Mouse (Mus musculus): ENCODE measurements around the gene Asb14.

- TF ChIP-seq CTCF (IDR thresholded peaks at IDR 0.05; ENCODE audit: extremely low read depth, insufficient read depth, insufficient read length, insufficient replicate concordance) (no peak), POLR2A (IDR thresholded peaks at IDR 0.05; ENCODE audit: low read depth, low read length) (no peak)
These were observed 13.0 kb downstream of the Asb14 start for GRCm38 (mm10) chr14:26907401-26907800.

All from spleen, adult 2 months (tissue).